Mouse (Mus musculus) ES-CJ7 (cell line): Measurements from ENCODE around the gene Zfyve28.
A peak's percentile ranks its signal among the peaks of the same experiment; 100 is the strongest.

ENCODE experiments used
- DNase-seq: peaks from one replicate; pipeline ENCODE4 v3.0.0; 2011; ENCODE audit warnings: low read depth, low spot score

Zfyve28 gene

DNA sequence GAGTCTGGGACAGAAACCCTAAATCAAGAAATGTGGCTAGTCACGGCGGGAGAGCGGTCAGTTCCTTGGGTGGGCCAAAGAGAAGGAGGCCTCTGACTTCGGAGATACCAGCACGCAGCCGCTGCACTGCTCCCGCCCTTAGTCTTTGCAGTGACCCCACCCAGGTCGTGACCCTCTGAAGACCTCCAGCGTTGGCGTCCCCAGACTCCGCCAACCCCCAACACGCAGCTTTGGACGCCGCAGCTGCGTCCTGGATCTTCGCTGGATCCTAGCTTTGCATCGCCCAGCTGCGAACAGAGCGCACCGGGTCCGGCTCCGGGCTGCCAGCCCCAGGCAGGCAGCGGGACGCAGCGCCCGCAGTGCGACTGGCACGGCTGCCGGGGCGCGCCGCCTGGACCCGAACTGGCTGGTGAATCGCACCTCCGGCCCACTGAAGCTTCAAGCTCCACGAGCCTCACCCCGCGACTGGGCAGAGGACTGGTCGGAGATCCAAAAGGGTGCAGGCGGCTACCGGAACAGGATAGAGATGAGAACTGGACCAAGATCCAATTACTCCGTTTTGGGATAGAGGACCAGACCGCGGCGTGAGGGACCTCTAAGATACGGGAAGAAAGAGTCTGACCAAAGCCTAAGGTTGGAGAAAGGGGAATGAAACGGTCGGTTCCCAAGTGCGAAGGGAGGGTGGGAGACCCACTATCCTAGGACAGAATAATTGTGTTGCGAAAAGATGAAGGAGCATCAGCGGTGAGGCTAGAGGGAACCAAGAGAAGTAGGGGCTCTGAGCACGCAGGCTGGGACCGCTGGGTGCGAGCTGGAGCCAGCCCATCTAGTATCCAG is 1.0 kb downstream of the Zfyve28 start:
- DNase-seq = peak; percentile 80

GRCm38 (mm10) chr5:34286516-34286915 is 1.7 kb downstream of the Zfyve28 start:
- peak; percentile 85 for DNase-seq

- DNase-seq = no peak
Observed at GRCm38 (mm10) chr5:34285285-34285684, 3.0 kb downstream of the Zfyve28 start.

DNA sequence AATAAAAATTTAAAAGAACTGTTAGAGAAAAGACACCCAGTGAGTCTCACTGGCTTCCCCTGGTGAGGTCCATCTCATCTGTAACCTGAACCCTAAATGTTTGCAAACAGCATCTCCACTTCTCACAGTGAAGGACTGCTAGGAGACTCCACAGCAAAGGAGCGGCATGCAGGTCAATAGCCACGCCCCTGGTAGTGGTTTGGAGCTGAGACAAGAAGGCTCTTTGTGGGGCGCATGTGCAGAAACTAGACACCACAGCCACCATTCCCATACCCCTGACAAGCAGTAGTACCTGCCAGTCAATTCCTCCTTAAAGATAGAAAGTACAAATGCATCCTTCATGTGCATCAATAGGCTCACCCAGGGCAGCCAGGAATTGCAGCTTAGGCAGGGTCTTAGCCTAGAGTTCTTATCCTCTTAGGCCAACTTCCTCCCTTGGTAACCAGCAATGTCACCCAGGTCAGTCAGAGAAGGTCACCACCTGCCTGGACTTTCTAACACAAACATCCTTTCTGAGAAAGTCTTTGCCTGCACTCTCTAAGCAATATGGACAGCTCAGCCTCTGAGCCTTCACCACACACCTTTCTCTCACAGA is 4.0 kb downstream of the Zfyve28 start:
- peak; percentile 79 for DNase-seq

DNA sequence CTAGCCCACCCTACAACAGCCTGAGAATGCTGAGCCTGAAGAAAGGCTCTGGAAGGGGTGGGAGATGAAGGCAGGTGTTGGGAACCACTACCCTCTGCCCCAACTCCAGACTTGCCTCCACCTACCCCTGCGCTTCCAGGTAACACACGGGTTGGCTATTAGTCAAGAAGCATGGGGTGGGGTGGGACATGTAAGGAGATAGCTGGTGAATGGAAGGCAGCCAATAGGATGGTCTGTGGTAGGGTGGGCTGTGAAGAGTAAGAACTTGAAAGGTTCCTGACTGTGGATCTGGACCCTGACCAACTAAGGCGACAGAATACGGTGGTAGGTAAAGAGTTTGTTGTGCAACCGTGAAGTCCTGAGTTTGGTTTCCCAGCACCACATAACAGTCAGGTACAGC is 4.9 kb downstream of the Zfyve28 start:
- DNase-seq = no peak

GRCm38 (mm10) chr5:34280976-34281375 is 7.3 kb downstream of the Zfyve28 start:
- no peak for DNase-seq

DNA sequence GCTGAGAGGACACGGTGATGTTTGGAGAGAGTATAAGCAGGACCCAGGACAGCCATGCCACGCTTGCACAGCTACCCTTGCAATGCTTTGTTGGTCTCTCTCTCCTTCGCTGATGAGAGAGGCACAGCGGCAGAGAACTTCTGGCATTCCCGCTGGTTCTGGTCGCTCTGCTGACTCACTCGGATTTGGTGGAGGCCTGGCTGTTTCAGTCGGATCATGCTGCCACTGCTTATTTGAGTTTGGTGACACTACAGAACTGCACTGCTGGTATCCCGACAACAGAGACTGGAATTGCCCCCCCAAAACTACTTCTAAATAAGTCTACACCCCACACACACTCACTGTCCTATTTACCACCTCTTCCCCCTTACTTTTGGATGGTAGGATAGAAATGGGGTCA is 9.0 kb downstream of the Zfyve28 start:
- DNase-seq = no peak

- no peak for DNase-seq
Observed at GRCm38 (mm10) chr5:34278058-34278457, 10.2 kb downstream of the Zfyve28 start.

DNA sequence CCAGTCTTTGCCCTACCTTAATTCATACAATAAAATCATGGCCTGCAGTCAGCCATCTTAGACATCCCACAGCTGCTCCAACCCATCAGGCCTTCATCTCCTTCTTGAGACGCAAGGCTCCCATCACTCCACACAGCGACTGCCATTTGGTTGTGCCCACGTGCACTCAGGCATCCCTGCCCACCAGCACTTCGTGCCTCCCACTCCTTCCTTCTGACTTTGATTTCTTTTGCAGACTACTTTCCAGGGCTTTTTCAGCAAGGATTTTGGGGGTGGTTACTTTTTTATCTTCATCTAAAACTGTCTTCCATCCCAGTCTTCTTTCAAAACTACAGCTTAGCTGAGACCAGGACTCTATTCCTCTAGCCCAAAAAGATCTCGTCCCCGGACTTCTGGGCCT is 11.5 kb downstream of the Zfyve28 start:
- DNase-seq = no peak

- DNase-seq = no peak
Observed at GRCm38 (mm10) chr5:34276191-34276590, 12.1 kb downstream of the Zfyve28 start.

GRCm38 (mm10) chr5:34274676-34275293 is 13.5 kb downstream of the Zfyve28 start:
- no peak for DNase-seq

DNA sequence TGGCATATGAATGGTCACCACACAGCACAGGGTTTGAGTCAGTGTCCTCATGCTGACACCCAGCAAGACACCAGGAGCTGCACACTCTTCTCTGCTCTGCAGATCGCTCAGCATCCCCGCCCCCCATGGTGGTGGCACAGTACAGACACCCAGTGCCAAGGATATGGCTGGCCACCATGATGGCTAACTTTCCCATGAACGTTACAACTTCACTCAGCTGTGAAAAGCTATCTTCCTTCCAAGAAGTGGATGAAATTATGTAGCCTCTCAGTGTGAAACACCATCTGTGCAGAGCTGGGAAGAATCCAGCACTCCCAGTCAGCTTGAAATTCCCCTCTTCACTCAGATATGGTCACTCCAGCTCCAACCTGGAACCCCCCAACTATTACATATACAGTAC is 14.0 kb downstream of the Zfyve28 start:
- DNase-seq = no peak

DNA sequence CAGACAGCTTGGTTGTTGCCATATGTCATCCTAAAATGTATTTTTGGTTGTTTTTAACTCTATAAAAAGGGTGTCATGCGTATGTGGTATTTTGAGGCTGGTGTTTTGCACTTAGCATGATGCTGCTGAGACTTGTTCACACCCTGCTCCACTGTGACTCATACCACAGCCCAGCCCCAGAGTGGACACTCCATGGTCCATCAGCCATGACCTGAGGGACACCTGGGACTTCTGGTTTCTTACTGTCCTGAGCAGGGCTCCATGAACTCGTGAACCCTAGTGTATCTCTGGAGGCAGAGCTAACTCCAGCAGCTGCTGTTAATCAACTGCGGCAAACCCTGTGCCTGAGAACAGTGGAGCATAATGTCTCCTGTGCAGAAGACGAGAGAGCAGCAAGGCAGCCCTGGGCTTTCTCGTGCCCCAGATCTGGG is 15.0 kb downstream of the Zfyve28 start:
- DNase-seq = no peak

GRCm38 (mm10) chr5:34271743-34272142 is 16.5 kb downstream of the Zfyve28 start:
- DNase-seq = peak; percentile 79

DNA sequence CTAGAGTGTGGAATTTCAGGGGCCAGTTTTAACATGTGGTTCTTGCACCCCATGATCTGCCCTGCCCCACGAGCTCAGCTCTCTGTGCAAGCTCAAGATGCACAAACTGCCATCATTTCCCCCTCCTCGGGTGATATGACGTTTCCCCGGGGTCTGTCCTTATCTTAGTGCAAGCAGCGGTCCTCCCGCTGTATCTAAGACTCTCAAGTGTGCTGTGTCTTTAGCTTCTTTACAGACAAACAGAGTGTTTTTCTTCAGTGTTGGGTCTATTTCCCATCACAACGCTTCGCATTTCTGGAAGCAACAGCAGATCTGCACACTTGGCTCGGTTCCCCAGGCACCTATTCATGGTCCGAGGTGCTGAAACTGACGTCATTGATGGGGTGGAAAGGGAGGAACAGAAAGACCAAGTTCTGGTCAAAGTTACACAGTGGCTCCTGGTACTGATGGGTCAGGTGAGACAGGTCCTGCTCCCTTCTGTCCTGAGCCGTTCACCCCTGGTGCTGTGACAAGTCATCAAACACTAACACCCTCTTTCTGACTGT is 18.3 kb downstream of the Zfyve28 start:
- no peak for DNase-seq

- no peak for DNase-seq
Observed at GRCm38 (mm10) chr5:34269197-34269920, 18.9 kb downstream of the Zfyve28 start.

GRCm38 (mm10) chr5:34266065-34266464 is 22.2 kb downstream of the Zfyve28 start:
- DNase-seq = no peak

GRCm38 (mm10) chr5:34259172-34259816 is 29.0 kb downstream of the Zfyve28 start:
- DNase-seq = no peak

GRCm38 (mm10) chr5:34255189-34255588 is 33.1 kb downstream of the Zfyve28 start:
- DNase-seq = peak; percentile 18

DNA sequence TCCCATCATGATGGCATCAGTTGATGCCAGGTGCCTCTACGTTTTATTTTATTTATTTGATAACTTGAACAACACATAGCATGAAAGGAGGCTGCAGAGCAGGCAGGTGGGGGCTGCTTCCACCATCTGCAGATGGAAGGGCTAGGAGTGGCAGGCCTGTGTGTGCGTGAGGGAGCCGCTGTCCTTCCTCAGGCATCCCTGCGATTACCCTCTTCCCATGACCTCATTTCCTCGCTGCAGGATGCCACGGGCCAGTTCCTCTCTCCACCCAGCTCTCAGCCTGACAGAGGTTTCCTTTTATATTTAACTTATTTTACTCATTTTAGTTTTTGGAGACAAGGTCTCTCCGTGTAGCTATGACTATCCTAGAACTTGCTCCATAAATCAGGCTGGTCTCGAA is 33.9 kb downstream of the Zfyve28 start:
- DNase-seq = no peak

DNA sequence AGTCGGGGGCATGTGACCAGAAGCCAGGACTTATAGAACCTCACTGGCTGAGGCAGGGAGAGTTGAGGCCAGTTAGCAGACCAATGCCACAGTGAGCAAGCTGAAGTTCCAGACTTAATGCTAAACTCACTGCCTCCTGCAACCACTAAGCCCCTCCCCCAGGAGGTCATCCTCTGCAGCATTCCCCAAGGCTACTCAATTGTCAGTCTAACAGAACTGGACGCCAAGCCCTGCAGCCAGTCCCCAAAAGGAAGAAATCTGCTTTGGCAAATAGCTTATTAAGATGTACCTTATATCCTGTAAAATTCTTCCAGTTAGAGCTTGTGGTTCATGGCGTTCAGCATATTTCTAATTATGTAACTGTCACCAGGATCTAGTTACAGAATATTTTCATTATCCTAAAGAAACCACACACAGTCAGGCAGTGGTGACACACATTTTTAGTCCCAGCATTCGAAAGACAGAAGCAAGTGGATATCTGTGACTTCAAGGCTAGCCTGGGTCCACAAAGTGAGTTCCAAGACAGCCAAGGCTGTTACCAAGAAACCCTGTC is 35.2 kb downstream of the Zfyve28 start:
- no peak for DNase-seq
